Mouse (Mus musculus) spleen, adult 2 months (tissue): ENCODE results near the gene Med12.

ENCODE experiments used
- CTCF ChIP-seq: fragments of 200-500 bp; IDR thresholded peaks from 2 replicates; pipeline ENCODE4 v1.5.1; 2011; ENCODE audit warnings: mild to moderate bottlenecking, inconsistent platforms; ENCODE audit not compliant: insufficient read depth, insufficient read length, insufficient replicate concordance; ENCODE audit errors: extremely low read depth
- POLR2A ChIP-seq: fragments of 200-500 bp; IDR thresholded peaks from 2 replicates; pipeline ENCODE4 v1.6.1; 2011; ENCODE audit warnings: low read depth, low read length, inconsistent platforms

DNA sequence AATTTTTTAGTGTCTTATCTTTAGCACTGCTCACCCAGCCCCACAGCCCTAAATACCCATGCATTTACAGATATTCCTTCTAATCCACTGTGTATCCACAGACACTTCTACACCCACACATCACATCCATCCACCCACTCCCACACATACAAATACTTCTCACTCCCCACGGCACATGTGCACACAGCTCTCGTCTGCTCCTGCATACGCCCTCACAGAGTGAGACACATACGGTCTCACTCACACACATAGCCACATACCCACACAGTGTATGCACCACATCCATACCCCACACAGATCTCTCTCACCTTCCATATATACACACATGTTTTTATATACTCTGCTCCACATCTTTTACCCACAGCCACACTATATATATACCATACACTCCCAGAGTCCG, 35.5 kb downstream of the Med12 start:
- TF ChIP-seq CTCF = no peak
- no peak for TF ChIP-seq POLR2A
